Mouse (Mus musculus): ENCODE measurements around the gene Gm20517. TPM values are rescaled to one million over a fixed set of nuclear protein-coding genes. Genes with fewer than 3 reads are reported as not detected.
"Not testable (repeated sequence)": the region's sequence is repeated elsewhere in the genome, so short reads cannot be mapped to it uniquely, and the experiment has no call there.

The Gm20517 gene
- total RNA-seq, 1 experiment from 2014 or later: 0.69 TPM

DNA sequence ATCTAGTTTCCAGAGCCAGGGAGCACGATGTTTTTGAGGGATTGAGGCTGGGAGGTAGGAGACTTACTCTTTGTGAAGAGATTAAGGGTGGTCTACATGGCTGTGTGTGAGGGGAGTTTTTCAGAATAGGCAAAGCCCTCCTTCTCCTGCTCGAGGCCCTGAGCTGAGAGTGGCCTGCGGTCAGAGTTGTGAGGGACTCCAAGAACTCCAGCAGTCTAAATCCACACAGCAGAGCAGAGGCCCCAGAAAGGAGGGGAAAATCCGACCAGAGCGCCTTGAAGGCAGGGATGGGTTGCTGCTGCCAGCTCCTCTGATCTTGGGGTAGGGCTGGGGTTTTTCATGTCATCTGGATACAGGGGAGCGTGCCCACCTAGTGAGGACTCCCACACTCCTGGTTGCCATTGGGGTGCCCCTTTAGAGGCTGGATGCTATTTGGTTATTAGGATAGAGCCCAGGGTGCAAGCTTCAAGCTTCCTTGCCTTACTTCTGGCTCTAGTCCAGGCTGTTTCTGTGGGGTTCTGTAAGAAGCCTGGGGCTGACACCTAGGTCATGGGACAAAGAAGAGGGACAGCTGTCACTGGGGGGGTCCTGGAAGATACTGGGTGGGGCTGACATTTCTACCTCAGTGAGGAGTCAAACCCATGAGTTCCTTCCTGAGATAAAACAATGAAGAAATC is 15.1 kb upstream of the Gm20517 start:
- ATAC-seq (replicated peaks; ENCODE audit: low read depth, poor library complexity, severe bottlenecking): no peak

DNA sequence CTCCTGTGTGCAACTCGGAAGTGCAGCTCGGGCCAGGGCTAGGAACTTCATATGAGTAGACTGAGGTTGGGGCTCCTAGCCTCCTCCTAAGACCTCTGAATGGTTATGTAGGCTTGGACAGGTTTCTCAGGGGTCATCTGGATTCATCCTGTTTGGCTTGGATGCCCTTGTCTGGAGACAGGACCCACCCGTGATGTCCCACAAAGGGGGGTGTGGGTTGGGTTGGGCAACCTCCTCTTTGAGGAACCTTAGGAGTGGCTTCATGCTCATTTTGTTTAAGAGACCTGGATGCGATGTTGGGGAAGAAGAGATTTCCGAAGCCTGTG is 14.6 kb upstream of the Gm20517 start:
- no peak for ATAC-seq (replicated peaks; ENCODE audit: low read depth, poor library complexity, severe bottlenecking)

DNA sequence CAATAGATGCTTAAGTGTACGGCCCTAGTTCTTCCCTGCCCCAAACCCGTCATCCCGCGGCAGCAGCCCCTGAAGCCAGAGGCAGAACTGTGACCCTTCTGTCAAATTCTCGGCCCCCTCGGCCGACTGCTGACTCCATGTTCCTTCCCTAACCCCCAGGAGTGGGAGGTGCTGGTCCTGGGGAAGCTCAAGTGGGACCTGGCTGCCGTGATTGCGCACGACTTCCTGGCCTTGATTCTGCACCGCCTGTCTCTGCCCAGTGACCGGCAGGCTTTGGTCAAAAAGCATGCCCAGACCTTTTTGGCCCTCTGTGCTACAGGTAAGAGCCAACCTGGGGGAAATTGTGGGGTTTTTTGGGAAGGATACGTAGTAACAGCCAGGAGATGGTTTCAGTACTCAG is 14.1 kb upstream of the Gm20517 start:
- ATAC-seq (replicated peaks; ENCODE audit: low read depth, poor library complexity, severe bottlenecking): no peak

DNA sequence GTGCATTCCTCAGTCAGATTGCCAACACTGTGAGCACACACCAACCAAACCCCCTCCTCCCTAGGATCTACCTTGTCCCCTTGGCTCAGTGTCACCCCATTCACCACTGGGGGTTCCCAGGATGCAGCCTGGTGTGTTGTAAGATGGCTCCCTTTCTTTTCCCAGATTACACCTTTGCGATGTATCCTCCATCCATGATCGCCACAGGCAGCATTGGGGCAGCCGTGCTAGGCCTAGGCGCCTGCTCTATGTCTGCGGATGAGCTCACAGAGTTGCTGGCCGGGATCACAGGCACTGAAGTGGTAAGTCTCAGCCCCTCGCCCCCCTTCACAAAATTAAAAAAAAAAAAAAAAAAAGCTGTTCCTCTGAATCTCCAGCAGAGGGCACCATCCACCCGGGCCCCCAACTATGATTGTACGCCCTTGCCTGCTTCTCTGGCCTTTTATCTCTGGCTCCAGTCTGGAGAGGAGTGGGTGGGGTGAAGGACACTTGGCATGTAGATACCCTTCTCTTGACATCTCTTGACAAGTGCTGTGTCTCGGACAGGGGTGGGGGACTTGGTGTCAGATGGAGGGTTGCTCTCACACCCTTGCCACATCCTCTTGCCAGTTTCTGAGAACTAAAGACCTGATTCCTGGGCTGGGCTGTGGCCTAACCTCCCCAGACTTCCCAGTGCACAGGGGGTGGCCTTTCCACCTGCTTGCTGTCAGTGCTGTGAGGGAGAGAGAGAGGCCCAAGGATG is 13.4 kb upstream of the Gm20517 start:
- peak; percentile 53 for ATAC-seq (replicated peaks; ENCODE audit: low read depth, poor library complexity, severe bottlenecking)

DNA sequence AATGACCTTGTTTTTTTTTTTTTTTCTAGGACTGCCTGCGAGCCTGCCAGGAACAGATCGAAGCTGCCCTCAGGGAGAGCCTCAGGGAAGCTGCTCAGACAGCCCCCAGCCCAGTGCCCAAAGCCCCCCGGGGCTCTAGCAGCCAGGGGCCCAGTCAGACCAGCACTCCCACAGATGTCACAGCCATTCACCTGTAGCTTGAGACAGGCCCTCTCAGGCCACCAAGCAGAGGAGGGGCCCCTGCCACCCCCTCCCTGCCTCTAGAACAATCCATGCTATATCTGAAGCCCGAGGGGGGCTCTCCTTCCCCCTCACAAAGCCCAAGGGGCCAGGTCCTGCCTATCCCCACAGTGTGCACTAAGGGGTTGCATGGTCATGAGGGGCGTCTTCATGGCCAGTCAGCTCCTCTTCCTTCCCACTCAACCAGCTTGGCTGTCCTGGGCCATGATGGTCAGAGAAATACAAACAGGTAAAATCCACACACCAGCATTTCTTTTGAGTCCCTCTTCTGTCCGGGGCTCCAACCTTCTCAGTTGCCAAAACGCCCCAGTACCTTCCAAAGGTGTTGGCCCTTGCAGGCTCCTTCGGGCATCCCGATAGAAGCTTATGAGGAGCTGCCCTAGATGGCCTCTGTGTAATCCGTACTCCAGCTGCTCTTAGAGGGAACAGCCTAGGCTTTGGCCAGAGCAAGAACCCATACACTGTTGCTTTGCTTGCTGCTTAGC is 12.6 kb upstream of the Gm20517 start:
- not testable (repeated sequence) for ATAC-seq (replicated peaks; ENCODE audit: low read depth, poor library complexity, severe bottlenecking)

DNA sequence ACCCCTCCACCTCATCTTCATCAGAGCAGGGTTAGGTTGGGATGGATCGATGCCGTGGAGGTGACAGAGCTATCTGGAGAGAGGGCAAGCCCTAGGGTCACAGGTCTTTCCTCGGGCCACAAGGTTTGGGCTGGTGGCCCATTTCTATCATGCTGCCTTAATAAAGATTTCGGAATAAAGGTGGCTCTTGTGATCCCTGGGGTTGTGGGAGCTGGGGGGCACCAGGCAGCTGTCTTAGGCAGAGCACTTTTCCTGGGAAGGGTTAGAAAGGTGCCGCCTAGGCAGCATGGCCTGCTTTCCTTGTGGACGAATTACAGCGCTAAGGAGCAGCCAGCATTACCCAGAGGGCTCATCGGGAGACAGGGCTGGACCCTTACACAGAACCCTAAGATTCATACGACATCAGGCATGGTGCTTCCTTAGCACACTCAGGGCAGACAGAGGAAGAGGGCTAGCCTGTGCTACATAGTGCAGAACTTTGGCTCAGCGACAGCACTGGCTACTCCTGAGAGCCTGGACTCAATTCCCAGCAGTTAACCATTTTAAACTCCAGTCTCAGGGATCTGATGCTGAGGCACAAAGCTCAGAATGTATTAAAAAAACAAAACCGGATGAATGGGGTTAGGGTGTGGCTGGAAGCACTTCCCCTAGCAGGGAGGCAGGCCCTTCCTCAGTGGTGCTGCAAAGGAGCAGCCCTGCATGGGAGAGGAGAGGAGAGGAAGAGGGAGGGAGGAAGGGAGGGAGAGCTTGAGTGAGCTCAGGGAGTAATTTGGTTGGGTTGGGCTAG is 11.7 kb upstream of the Gm20517 start:
- peak; percentile 17 for ATAC-seq (replicated peaks; ENCODE audit: low read depth, poor library complexity, severe bottlenecking)

DNA sequence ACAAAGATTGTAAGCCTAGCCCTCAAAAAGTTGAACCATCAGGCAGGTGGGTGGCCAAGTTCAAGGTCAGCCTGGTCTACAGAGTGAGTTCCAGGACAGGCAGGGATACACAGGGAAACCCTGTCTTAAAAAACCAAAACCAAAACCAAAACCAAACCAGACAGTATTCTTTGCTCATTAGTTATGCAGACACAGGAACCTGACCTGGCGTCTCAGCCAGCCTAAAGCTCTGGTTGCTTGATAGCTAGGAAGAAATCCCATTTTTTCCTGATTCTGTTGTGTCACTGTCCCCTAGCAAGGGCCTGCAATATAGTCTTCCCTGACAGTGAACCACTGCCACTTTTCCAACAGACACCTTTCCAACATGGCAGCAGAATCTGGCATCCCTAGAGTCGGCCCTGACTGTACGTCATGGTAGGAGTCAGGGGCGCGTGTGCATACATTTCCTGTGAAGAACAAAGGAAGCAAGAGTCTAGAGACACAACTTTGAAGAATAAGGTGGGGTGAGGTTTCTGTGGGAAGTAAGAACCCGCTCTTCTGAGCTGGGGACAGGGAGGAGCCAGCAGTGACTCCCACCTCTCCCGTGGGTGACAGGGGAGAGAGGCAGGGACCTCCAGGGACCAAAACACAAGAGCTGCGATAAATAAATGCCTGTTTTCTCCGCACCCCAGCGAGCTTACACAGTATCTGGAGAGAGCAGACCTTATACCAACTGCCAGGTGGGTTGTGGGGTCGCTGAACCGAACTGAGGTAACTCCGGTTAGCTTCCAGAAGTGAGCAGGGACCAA is 10.6 kb upstream of the Gm20517 start:
- ATAC-seq (replicated peaks; ENCODE audit: low read depth, poor library complexity, severe bottlenecking): no peak

DNA sequence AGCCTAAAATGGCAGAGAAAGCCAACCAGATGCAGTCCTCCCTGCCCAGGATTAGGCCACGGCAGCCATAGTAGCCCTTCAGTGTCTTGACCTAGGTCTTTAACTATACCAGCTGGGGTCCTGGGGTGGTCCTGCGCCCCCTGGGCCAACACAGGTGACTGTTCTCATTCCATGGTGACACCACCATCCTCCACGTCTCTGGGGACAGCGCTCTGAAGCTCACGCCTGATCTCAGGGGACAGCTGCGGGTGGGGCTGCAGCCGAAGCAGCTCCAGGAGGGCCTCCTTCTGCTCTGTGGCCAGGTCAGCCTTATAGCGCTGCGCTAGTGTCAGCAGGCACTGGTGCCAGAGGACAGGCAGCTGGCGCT is 10.0 kb upstream of the Gm20517 start:
- no peak for ATAC-seq (replicated peaks; ENCODE audit: low read depth, poor library complexity, severe bottlenecking)

DNA sequence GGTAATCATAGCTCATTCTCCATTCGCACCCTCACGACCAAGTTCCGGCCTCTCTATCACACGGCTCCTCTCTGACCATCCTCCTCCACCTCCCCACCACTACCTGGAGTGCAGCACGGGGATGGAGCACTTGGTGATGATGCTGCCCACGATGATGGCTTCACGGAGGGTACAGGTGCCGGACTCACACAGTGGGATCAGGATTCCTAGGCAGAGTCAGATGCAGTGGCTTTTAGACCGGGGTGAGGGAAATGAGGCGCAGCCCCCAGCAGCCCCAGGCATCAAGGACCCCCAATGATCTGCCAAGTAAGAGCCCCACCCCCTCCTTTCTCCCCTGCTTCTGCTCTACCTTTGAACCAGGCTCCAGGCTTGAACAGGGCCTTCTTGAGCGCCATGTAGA is 9.1 kb upstream of the Gm20517 start:
- no peak for ATAC-seq (replicated peaks; ENCODE audit: low read depth, poor library complexity, severe bottlenecking)

DNA sequence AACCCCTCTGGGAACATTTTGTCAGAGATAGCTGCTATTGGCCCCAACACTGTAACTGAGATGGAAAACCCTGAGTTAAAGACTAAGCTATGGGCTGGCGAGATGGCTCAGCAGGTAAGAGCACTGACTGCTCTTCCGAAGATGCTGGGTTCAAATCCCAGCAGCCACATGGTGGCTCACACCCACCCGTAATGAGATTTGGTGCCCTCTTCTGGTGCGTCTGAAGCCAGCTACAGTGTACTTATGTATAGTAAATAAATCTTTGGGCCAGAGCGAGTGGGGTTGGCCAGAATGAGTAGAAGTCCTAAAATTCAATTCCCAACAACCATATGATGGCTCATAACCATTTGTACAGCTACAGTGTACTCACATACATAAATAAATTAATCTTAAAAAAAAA is 5.2 kb upstream of the Gm20517 start:
- ATAC-seq (replicated peaks; ENCODE audit: low read depth, poor library complexity, severe bottlenecking): no peak

DNA sequence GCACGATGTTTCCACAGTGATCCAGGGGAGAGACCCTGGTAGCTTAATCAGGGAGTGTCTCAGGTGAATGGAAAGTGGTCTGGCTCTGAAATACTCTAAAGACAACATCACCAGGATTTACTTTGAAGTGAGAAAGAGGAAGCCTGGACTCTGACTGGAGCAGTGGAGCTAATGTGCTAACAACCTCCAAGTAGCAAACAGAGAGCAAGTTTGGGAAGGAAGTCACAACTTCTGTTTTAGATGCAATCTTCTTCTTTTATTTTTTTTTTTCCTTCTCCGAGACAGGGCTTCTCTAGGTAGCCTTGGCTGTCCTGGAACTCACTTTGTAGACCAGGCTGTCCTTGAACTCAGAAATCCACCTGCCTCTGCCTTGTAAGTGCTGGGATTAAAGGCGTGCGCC is 2.2 kb upstream of the Gm20517 start:
- no peak for ATAC-seq (replicated peaks; ENCODE audit: low read depth, poor library complexity, severe bottlenecking)

DNA sequence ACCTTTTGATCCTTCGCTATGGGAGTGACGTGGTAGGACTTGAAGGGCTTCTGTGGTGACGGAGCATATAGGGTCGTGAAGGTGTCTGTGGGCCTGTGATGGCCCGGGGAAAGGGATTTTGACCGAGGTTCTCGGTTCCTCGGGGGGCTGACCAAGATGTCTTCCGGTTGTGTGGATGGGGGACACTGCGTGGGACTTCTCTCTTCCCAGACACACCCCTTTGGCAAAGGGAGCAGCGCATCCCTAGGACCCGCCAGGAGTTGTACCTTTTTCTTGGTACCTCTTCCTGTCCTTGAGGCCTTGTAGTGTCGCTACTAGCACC is 233 bp downstream of the Gm20517 start:
- ATAC-seq (replicated peaks; ENCODE audit: low read depth, poor library complexity, severe bottlenecking): no peak

DNA sequence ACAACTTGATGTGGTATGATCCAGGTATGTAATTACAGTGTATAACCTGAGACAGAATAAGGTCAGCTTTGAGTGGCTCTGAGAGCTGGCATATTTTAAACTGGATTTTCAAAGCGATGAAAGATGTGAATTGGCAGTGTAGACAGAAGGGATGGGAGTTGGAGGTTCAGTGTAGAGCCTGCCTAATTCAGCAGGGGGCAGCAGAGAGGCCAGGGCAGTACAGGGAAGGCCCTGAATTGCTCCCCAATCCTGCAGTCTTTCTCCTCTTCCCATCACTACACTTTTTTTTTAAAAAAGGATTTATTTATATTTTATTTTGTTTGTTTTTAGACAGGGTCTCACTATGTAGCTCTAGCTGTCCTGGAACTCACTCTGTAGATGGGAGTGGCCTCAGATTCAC is 2.6 kb downstream of the Gm20517 start:
- ATAC-seq (replicated peaks; ENCODE audit: low read depth, poor library complexity, severe bottlenecking): no peak

DNA sequence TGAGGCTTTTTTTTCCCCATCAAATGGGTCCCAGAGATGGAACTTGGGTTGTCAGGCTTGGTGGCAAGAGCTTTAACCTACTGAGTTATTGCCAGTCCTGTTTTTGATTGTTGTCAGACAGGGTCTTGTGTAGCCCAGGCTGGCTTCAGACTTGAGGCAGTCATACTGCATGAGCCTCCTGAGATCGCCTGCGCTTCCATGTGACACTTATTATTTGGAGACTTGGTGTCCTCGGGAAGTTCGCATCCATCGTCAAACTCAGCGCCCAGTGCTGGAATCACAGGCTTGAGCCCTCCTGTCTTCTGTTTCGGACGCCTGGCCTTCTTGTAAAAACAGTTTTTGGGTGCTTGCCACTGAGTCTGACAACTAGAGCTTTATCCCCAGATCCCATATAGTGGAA is 4.7 kb downstream of the Gm20517 start:
- no peak for ATAC-seq (replicated peaks; ENCODE audit: low read depth, poor library complexity, severe bottlenecking)

DNA sequence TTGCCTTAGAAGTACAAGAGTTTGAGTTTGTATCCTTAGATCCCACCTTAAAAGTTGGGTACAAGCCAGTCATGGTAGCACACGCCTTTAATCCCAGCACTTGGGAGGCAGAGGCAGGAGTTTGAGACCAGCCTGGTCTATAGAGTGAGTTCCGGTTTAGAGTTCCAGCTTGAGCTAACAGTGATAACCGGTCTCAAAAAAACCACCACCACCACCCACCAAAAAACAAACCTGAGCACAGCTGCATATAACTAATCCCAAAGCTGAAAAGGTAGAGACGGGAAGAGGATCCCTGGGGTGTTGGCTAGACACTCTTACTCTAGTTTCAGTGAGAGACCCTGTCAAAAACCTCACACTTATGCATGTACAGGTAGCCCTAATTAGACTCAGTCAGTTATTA is 5.3 kb downstream of the Gm20517 start:
- ATAC-seq (replicated peaks; ENCODE audit: low read depth, poor library complexity, severe bottlenecking): no peak

DNA sequence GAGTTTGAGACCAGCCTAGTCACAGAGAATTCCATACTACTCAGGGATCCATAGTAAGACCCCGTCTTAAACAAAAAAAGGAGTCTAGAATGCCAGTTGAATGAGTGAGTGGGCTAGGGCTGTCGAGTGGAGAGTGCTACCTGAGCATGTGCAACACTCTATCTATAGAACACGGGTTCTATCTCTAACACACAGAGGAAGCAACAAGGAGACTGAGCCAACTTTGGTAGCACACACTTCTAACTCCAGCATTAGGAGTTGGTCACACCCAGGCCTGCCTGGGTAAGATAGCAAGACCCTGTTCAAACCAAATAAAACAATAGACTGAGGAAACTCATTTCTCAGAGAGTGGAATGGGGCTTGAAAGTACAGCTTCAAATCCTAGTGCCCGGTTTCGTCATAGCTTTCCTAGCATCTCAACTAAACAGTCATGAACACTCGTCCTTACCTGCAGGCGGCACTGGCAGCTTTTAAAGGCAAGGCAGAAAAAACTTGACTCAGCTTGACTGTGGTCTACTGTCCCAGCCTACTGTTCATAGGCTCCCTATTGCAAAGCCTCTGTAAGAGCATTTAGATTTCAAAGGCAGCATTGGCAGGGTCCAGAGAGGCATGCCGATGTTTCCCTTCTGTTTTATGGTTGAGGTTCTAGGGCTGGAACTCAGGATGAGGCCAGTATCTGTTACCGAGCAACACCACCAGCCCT is 6.4 kb downstream of the Gm20517 start:
- ATAC-seq (replicated peaks; ENCODE audit: low read depth, poor library complexity, severe bottlenecking): peak; percentile 68

DNA sequence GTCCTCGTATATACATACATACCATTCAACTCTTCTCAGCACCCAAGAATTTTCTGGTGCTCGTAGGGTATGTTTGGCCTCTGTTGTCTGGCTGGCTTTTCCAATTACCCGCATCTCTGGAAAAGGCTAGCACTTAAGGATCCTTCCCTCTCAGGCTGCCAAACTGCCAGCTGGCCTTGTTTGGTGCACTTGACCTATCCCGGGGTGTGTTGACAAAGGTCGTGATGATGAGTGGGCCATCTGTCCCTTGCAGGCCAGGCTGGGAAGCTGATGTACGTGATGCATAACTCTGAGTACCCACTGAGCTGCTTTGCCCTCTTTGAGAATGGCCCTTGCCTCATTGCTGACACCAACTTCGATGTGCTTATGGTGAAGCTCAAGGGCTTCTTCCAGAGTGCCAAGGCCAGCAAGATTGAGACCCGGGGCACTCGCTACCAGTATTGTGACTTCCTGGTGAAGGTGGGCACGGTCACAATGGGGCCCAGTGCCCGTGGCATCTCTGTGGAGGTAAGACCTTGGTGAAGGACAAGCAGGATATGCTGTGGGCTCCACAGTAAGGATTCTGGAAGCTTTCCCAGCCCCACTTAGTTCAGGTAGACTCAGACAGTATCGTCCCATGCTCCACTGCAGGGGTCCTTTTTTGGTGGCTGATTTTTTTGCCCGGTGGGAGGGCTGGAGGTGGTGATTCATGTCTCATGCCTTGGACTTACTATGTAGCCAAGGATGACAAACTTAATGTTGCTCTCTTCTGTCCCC is 7.3 kb downstream of the Gm20517 start:
- no peak for ATAC-seq (replicated peaks; ENCODE audit: low read depth, poor library complexity, severe bottlenecking)

DNA sequence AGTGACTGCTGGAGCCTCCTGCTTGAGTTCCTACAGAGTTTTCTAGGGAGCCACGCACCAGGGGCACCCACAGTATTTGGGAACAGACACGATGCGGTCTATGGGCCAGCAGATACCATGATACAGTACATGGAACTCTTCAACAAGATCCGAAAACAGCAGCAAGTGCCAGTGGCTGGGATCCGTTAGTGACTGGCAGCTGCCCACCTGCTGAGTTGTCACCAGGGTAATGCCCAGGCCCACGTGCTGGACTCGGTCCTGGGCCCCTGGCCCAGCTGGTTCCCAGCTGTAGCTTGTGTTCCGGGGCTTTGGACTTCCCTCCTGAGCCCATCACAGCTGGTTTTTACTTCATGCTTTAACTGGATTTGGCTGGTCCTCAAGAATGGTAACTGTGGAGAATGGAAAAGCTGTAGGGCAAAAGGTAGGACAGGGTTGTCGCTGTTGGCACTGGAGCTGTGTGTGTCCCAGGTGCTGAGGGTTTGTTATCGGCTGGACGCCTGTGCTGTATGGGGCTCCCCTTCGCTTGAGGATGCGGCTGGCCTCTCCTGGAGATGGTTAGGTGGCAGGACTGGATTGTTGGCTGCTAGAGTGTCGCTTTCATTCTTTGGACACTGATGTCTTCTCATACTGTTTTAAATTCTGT is 11.6 kb downstream of the Gm20517 start:
- no peak for ATAC-seq (replicated peaks; ENCODE audit: low read depth, poor library complexity, severe bottlenecking)
